Mouse (Mus musculus): ENCODE measurements around the gene Tmem136.

GRCm38 (mm10) chr9:43132380-43132779 lies 16.0 kb upstream of the Tmem136 start:
- no peak for TF ChIP-seq POLR2A (IDR thresholded peaks at IDR 0.05; ENCODE audit: control insufficient read depth, low read depth, low read length)
- no peak for TF ChIP-seq CTCF (IDR thresholded peaks at IDR 0.05; ENCODE audit: control insufficient read depth, insufficient read depth, insufficient replicate concordance, low read depth, low read length)

Data from testis, adult 2 months (tissue).